Mouse (Mus musculus) layer of hippocampus, adult 9-10 months (tissue): ENCODE data around the gene Clasrp.
A peak's percentile ranks its signal among the peaks of the same experiment; 100 is the strongest.

ENCODE experiments used
- DNase-seq: peaks from one replicate; pipeline ENCODE4 v3.0.0; 2022; ENCODE audit warnings: low spot score

Gene Clasrp

GRCm38 (mm10) chr7:19563884-19564283 lies 40.4 kb downstream of the Clasrp start:
- DNase-seq = no peak

DNA sequence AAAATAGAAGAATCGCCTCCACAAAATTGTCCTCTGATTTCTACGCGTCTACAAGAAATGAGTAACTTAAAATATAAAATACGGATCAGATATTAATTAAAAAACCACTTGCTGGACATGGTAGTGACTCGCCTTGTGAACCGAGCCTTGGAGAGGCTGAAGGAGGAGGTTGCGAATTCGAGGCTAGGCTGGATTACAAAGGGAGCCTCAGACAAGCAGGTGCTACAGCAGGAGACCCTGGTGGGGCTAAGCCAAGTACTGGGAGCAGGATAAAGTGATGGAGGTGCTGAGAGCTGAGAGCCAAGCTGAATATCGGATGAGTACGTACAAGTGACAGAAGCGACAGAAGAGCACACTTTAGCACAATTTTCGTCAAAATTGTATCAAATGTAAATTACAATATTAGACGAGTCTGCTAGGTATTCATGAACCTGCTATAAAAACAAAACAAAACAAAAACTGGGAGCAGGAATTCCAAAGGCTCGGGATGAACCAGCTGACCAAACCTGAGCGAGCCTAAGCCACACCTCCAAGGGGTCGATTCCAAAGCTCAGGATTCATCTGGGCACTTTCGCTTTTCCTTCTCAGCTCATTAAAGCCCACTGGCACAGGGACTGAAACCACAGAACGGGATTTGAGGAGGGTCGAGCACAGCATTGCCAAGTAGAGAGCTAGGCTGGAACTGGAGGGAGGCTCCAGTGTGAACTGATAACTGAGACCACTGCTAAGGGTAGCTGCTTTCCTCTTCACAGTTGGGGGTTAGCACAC lies 41.5 kb downstream of the Clasrp start, which contains the start of gene Ppp1r37:
TSS of gene Ppp1r37 (minus strand) at position 434 of the 768 bp plus-strand sequence.
- no peak for DNase-seq

GRCm38 (mm10) chr7:19561765-19562642 lies 42.3 kb downstream of the Clasrp start:
- DNase-seq = peak; percentile 77

GRCm38 (mm10) chr7:19561431-19561764 lies 42.9 kb downstream of the Clasrp start:
- no peak for DNase-seq

DNA sequence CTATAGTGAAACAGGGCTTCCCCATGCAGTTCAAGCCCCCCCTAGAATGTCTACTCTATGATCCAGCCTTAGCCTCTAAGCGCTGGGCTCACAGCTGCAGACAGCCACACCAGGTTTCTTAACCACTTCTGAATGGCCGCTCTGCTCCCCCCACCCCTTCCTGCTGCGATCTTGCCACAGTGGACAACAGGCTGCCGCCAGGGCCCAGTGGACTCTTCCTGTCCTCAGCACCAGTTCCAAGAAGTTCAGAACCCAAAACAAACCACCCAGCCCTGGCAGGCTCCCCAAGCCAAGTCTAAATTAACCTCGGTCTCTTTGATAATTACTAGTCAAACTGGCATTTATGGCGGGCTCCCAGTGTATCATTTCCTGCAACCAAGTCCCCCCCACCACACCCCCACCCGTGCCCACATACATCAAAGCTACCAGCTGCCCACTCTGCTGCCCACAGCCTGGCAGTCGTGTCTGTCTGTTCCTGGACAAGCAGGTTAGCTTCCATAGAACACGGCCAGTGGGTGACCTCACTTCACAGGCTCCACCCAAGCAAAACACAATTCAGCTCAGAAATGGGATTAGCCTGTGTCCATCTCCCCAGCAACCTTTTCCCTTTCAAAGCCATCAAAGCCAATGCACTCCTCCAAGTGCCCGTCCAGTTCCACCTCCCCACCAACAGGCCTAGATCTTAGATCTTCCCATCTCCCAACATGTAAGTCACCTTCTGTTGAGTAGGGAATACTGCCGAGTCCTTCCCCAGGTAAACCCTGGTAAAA lies 43.6 kb downstream of the Clasrp start:
- DNase-seq = no peak

DNA sequence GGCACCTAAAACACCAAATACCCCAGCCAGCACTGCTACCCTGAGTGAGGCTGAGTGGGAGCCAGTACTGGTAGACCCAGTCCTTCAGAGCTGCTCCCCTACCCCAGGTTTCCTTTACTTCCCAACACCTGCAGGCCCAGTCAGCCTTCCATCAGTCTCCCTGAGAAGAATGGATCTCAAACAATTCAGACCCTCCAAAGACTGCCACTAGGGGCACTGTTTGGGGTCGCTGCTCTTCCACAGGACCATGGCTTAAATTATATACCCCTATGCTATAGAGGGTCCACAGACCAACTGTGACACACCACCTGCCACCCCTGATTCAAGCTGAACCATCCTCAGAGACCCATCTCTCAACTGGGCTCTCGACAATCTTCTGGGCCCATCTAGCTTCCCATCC lies 45.3 kb downstream of the Clasrp start:
- DNase-seq = no peak

- DNase-seq = no peak
These were observed 46.0 kb downstream of the Clasrp start for GRCm38 (mm10) chr7:19557982-19558900.

- no peak for DNase-seq
These were observed 47.2 kb downstream of the Clasrp start for GRCm38 (mm10) chr7:19557086-19557485.

- no peak for DNase-seq
These were observed 50.1 kb downstream of the Clasrp start for GRCm38 (mm10) chr7:19554168-19554567.

GRCm38 (mm10) chr7:19552443-19552842 lies 51.8 kb downstream of the Clasrp start:
- no peak for DNase-seq

- no peak for DNase-seq
These were observed 52.7 kb downstream of the Clasrp start for GRCm38 (mm10) chr7:19551634-19552033.

DNA sequence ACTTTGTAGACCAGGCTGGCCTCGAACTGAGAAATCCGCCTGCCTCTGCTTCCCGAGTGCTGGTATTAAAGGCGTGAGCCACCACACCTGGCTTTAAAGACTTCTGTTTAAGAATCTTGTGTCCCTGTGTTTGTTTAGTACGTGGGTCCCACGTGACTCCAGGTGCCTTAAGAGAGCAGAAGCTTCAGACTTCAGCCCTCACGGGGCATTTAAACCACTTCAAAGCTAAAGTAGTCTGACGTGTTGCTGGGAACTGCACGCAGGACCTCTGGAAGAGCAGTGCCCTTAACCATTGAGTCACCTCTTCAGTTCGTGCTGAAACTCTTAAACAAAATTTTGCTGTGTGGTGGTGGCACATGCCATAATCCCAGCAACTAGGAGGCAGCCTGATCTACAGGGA lies 54.9 kb downstream of the Clasrp start:
- DNase-seq = no peak

DNA sequence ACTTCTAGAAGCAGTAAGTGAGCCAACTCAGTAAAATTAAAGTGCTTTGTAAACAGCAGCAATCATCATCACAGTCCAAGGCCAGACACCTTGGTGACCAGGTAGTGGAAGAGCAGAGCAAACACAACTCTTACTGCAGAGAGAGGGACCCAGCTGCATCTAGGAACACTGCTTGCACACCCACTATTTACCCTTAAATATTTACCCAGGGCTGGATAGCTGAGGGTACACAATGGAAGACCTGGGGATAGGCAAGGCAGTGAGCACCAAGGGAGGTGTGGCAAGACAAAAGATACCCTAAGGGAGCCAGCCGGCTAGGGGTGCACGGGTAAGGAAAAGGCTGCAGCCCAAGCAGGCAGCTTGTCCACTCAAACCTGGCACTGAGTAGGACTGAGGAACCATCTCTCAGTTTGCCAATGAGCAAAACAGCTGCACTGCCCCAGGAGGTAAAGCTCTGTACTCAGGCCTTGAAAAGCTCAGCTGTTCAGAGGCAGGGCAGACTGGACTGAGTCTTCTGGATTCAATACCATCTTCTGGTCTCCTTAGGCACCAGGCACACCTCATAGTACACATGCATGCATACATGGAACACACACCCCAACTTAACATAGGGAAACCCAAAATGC lies 56.8 kb downstream of the Clasrp start:
- DNase-seq = no peak

DNA sequence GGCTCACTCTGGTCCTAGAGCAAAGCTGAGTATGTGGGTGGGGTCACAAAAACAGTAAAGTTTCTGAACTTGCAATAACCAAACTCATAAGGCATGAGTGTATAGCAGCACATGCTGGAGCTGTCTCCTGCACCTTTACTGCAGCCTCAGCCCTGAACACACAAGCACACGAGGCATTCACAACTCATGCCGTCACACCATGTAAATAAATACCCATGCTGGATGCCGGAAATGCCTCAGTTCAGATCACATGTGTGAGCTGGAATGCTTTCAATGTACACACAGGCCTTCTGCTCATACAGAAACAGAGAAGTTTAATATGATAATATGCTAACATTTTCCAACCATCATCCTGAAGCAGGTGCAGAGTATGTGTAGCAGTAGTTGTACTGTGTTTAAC lies 58.3 kb downstream of the Clasrp start:
- no peak for DNase-seq

DNA sequence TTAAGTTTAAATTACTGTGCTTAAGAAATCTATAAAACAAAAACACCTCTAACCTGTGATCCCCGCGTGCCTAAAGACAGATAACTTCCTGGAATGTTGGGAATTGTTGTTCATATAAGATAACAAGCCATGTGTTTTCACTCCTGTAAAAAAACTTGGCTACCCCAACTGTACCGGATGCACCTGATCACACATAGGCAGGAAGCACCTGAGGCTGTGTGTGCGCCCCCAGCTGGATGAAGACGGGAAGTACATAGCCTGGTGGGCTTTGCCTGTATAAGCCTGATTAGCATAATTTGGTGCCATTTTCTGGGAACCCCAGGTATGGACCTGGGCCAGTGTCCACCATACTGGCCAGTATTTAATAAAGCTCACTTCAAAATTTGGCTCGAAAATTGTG lies 60.7 kb downstream of the Clasrp start:
- DNase-seq = no peak

GRCm38 (mm10) chr7:19542155-19542691 lies 62.1 kb downstream of the Clasrp start:
- no peak for DNase-seq

- no peak for DNase-seq
These were observed 62.6 kb downstream of the Clasrp start for GRCm38 (mm10) chr7:19541681-19542154.

DNA sequence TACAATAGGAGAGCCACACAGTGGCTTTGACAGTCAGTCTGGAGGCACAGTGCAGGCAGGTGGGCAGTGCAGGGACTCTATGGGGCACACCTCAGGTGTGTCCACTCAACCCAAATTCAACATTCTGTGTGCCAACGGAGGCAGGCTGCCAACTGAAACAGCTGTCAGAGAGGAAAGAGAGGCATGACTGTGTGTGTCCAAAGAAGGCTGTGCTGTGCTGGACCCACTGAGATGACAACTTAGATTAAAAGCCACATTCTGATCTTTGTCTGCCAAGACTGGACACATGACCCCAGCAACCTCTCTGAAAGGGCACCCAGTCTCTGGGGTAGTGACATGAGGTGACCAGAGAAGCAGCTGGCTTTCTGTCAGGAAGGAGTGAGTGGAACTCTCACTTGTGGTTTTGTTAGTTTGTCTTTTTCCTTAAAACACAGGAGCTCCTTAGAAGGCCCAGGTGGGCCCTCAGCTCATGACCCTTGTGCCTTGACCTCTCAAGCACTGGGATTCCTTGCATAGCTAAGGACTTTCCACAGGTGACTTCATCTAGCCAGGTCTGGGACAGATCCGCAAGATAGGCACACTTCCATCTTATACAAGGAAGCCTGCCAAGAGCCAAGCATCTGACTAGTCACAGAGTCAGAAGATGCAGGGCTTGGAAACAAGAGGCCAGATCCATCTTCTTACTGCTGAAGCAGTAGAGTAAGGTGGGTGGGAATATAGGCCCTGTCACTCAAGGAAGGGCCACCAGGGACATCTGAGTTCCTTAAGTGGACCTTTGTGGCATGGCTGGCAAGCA lies 63.3 kb downstream of the Clasrp start:
- DNase-seq = no peak

- no peak for DNase-seq
These were observed 69.6 kb downstream of the Clasrp start for GRCm38 (mm10) chr7:19534676-19535075.

GRCm38 (mm10) chr7:19532240-19532639 lies 72.0 kb downstream of the Clasrp start:
- DNase-seq = no peak
